Comparison of ENCODE assay signal across 8 mouse cellular contexts in the genomic region with DNA sequence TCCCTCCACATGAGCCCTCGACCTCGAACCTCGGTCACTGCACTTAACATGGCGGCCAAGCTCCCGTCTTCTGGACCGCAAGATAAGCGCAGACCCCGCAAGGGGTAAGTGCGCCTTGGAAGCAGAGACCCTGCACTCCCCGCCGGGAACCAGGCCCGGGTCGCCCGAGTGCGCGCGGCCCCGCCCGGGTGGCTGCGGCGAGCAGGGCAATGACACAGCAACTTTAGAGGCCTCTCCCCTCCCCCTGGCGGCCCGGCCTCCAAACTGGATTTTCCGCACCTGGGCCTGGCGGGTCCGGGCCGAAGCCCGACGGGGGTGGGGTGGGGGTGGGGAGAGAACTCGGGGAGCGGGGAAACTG. TPM values are rescaled to one million over a fixed set of nuclear protein-coding genes. Genes with fewer than 3 reads are reported as not detected.
DNase-seq lines count a peak whose midpoint lies in the region; ATAC-seq and TF ChIP-seq lines count a peak whose summit lies in the region.
"Had no signal": no experiment of that assay in that cellular context is flagged by ENCODE, and none has a peak within 500 bp of the region (broad histone marks: within the 10 kb centered on the region; RNA-seq: fewer than 3 reads in every experiment).

No protein-coding gene starts in this region.

- no peaks in the 10 kb centered on the region for H3K9me3 ChIP-seq in MEL (replicated peaks; ENCODE audit: insufficient read depth, low read length)
- H3K9me3 ChIP-seq in forebrain, postnatal 0 days (ENCODE audit: low read length): no peaks in the 10 kb centered on the region
- no peaks in the 10 kb centered on the region for H3K9me3 ChIP-seq in hindbrain, embryonic 12.5 days (replicated peaks)

- peak in 1 of 2 experiments; percentile 38; a peak in 1 of 4 replicates for TF ChIP-seq EP300 in MEL (IDR thresholded peaks at IDR 0.05; ENCODE audit: low read depth in 1 of 2, low read length in 2 of 2)

- H3K79me2 ChIP-seq in MEL (ENCODE audit: control insufficient read depth, insufficient read depth, low read length, poor library complexity) (peaks cover 76% of the 10 kb centered on the region), macrophage (ENCODE audit: inconsistent target) (peaks cover 78% of the 10 kb centered on the region)

- no peak for ATAC-seq in forebrain, postnatal 0 days
- peak; percentile 12 for ATAC-seq in hindbrain, embryonic 12.5 days (ENCODE audit: low FRiP score)

- H3K4me3 ChIP-seq in MEL (ENCODE audit: control insufficient read depth in 1 of 2, insufficient read depth in 1 of 2, low read depth in 2 of 2, low read length in 2 of 2) (peak overlapping the region; percentile 81 to 98), macrophage (ENCODE audit: inconsistent target) (peak overlapping the region; percentile 84)
- H3K4me3 ChIP-seq in forebrain, postnatal 0 days (ENCODE audit: low read depth, low read length): peak overlapping the region; percentile 59
- H3K4me3 ChIP-seq in hindbrain, embryonic 12.5 days: peak overlapping the region; percentile 99

- WGBS in forebrain, postnatal 0 days: under 1% methylated on average over 30 of the region's 31 CpGs
- WGBS in hindbrain, embryonic 12.5 days: under 1% methylated on average over 31 of the region's 31 CpGs
- 1% methylated on average over 20 of the region's 31 CpGs for WGBS in macrophage (ENCODE audit: missing documents)

- peak in 1 of 2 experiments; percentile 36; a peak in 1 of 4 replicates for TF ChIP-seq POLR2A in MEL (IDR thresholded peaks at IDR 0.05; ENCODE audit: control insufficient read depth in 1 of 2, insufficient read depth in 1 of 2, low read depth in 1 of 2, low read length in 2 of 2, poor library complexity in 1 of 2)

- peak overlapping the region; percentile 88 for H3K4me2 ChIP-seq in forebrain, postnatal 0 days (ENCODE audit: low read depth)
- peak overlapping the region; percentile 98 for H3K4me2 ChIP-seq in hindbrain, embryonic 12.5 days (replicated peaks)

- H3K27ac ChIP-seq in MEL (ENCODE audit: control insufficient read depth, low read depth, low read length) (peak overlapping the region; percentile 99), macrophage (peak overlapping the region; percentile 100)
- H3K27ac ChIP-seq in forebrain, postnatal 0 days (ENCODE audit: low read depth, low read length): peak overlapping the region; percentile 100
- peak overlapping the region; percentile 100 for H3K27ac ChIP-seq in hindbrain, embryonic 12.5 days

- H3K4me1 ChIP-seq in MEL (ENCODE audit: control insufficient read depth in 1 of 2, insufficient read depth in 2 of 2, low read length in 2 of 2): peaks cover 0 to 11% of the 10 kb centered on the region in 2 experiments; a peak in 2 of 4 replicates
- H3K4me1 ChIP-seq in forebrain, postnatal 0 days (ENCODE audit: insufficient read depth): peaks cover 9% of the 10 kb centered on the region; the same call in 1 of the 2 replicates
- peaks cover 34% of the 10 kb centered on the region for H3K4me1 ChIP-seq in hindbrain, embryonic 12.5 days

- peaks cover 14 to 15% of the 10 kb centered on the region in 2 experiments for H3K36me3 ChIP-seq in MEL (ENCODE audit: control insufficient read depth in 1 of 2, insufficient read depth in 2 of 2, low read length in 2 of 2)
- H3K36me3 ChIP-seq in forebrain, postnatal 0 days (ENCODE audit: insufficient read depth): peaks cover 19% of the 10 kb centered on the region
- peaks cover 27% of the 10 kb centered on the region for H3K36me3 ChIP-seq in hindbrain, embryonic 12.5 days
- H3K36me3 ChIP-seq in macrophage (ENCODE audit: inconsistent target): peaks cover 11% of the 10 kb centered on the region

- peak; percentile 85 for DNase-seq in MEL (ENCODE audit: low read depth, low spot score)
- peak; percentile 88 for DNase-seq in cerebellum, adult 11-12 months
- DNase-seq in forebrain, postnatal 0 days: no peak
- peak; percentile 70 to 81 for DNase-seq in layer of hippocampus, postnatal 36 days
- DNase-seq in spleen, postnatal 10 days (ENCODE audit: low spot score in 2 of 2): peak; percentile 84 to 90

- no peaks in the 10 kb centered on the region for H3K27me3 ChIP-seq in MEL (ENCODE audit: control insufficient read depth in 1 of 2, insufficient read depth in 2 of 2, low read length in 2 of 2)
- no peaks in the 10 kb centered on the region for H3K27me3 ChIP-seq in forebrain, postnatal 0 days (ENCODE audit: insufficient read depth, low read length)
- no peaks in the 10 kb centered on the region for H3K27me3 ChIP-seq in hindbrain, embryonic 12.5 days

- H3K9ac ChIP-seq in MEL (ENCODE audit: control insufficient read depth, low read depth, low read length, poor library complexity, severe bottlenecking): peak overlapping the region; percentile 98
- peak overlapping the region; percentile 87 for H3K9ac ChIP-seq in forebrain, postnatal 0 days
- H3K9ac ChIP-seq in hindbrain, embryonic 12.5 days: peak overlapping the region; percentile 91

- TF ChIP-seq RAD21 in MEL (IDR thresholded peaks at IDR 0.05; ENCODE audit: low read depth, low read length): no peak

- peak in 1 of 3 experiments; percentile 24; a peak in 1 of 6 replicates for TF ChIP-seq CTCF in MEL (IDR thresholded peaks at IDR 0.05 in 2 of 3, conservative IDR thresholded peaks at IDR 0.05 in 1 of 3; ENCODE audit: control insufficient read depth in 1 of 3, insufficient read depth in 1 of 3, low read depth in 2 of 3, low read length in 3 of 3, poor library complexity in 1 of 3, severe bottlenecking in 1 of 3)
- peak; percentile 24 for TF ChIP-seq CTCF in forebrain, postnatal 0 days (IDR thresholded peaks at IDR 0.05; ENCODE audit: low read depth)

RNA-seq across cellular contexts. Expression of a gene that starts 1.5 kb away (rescaled TPM):
- 26.1 and 38.3 TPM in 2 replicates for total RNA-seq in MEL (2012; rRNA removed)
- polyA plus RNA-seq in MEL (2012; ENCODE audit: insufficient read depth in 1 of 2, insufficient read length in 2 of 2, low read depth in 1 of 2, low replicate concordance in 2 of 2, missing spikeins in 1 of 2): 10 to 100 TPM in 1 of 2 experiments, not detected in 1; 38.7 TPM
- total RNA-seq in forebrain, postnatal 0 days (2014; rRNA removed): 21.5 and 25.7 TPM in 2 replicates
- polyA plus RNA-seq in forebrain, postnatal 0 days (2015; fragmentation: Nextera tagmentation; extraction: Ambion mirVana): 19.2 and 23.5 TPM in 2 replicates
- polyA plus RNA-seq in hindbrain, embryonic 12.5 days (2016; fragmentation: Nextera tagmentation; extraction: Ambion mirVana): 13.1 and 14.2 TPM in 2 replicates
- 10 to 100 TPM; 26.7 to 31.7 TPM for total RNA-seq in layer of hippocampus, postnatal 36 days (2021)
- total RNA-seq in macrophage (2018; cell fraction: chromatin; rRNA removed): 10 to 100 TPM; 26.4 to 64.6 (median 44.4) TPM
- 10 to 100 TPM; 21.2 to 68.5 (median 39.5) TPM for total RNA-seq in macrophage (2018; cell fraction: cytosol; rRNA removed)
- 100 to 1,000 TPM in 6 of 26 experiments, 10 to 100 TPM in 20; 42.2 to 142 (median 72.5) TPM for total RNA-seq in macrophage (2018; cell fraction: nucleus; rRNA removed)
- polyA plus RNA-seq in macrophage (2018): 19.1 to 57.0 TPM (median 47.3 TPM) in 3 replicates

RNA-seq across cellular contexts. Expression of a gene that starts 1.6 kb away (rescaled TPM):
- 97.2 and 99.5 TPM in 2 replicates for total RNA-seq in MEL (2012; rRNA removed)
- polyA plus RNA-seq in MEL (2012; ENCODE audit: insufficient read depth in 1 of 2, insufficient read length in 2 of 2, low read depth in 1 of 2, low replicate concordance in 2 of 2, missing spikeins in 1 of 2) (100 to 1,000 TPM; 189 to 252 TPM), macrophage (2018) (130 to 435 TPM (median 155 TPM) in 3 replicates)
- 191 and 219 TPM in 2 replicates for total RNA-seq in forebrain, postnatal 0 days (2014; rRNA removed)
- 122 and 129 TPM in 2 replicates for polyA plus RNA-seq in forebrain, postnatal 0 days (2015; fragmentation: Nextera tagmentation; extraction: Ambion mirVana)
- 137 and 151 TPM in 2 replicates for polyA plus RNA-seq in hindbrain, embryonic 12.5 days (2016; fragmentation: Nextera tagmentation; extraction: Ambion mirVana)
- total RNA-seq in layer of hippocampus, postnatal 36 days (2021): 100 to 1,000 TPM; 182 to 193 TPM
- 1,000 to 10,000 TPM in 10 of 26 experiments, 100 to 1,000 TPM in 16; 551 to 1,905 (median 901) TPM for total RNA-seq in macrophage (2018; cell fraction: chromatin; rRNA removed)
- 100 to 1,000 TPM; 172 to 417 (median 260) TPM for total RNA-seq in macrophage (2018; cell fraction: cytosol; rRNA removed)
- total RNA-seq in macrophage (2018; cell fraction: nucleus; rRNA removed): 1,000 to 10,000 TPM in 5 of 26 experiments, 100 to 1,000 TPM in 21; 415 to 1,213 (median 670) TPM

RNA-seq across cellular contexts. Expression of a gene that starts 22.3 kb away (rescaled TPM):
- 0.77 and 0.82 TPM in 2 replicates for total RNA-seq in MEL (2012; rRNA removed)
- polyA plus RNA-seq in MEL (2012; ENCODE audit: insufficient read depth in 1 of 2, insufficient read length in 2 of 2, low read depth in 1 of 2, low replicate concordance in 2 of 2, missing spikeins in 1 of 2) (1 to 10 TPM in 1 of 2 experiments, not detected in 1; 1.5 TPM), macrophage (2018) (1.2 to 2.2 TPM (median 1.8 TPM) in 3 replicates)
- total RNA-seq in forebrain, postnatal 0 days (2014; rRNA removed): 2.2 and 2.4 TPM in 2 replicates
- 0.72 and 1.0 TPM in 2 replicates for polyA plus RNA-seq in forebrain, postnatal 0 days (2015; fragmentation: Nextera tagmentation; extraction: Ambion mirVana)
- 0.21 TPM in 1 of 2 replicates, not detected in the other for polyA plus RNA-seq in hindbrain, embryonic 12.5 days (2016; fragmentation: Nextera tagmentation; extraction: Ambion mirVana)
- under 1 TPM; 0.67 to 0.96 TPM for total RNA-seq in layer of hippocampus, postnatal 36 days (2021)
- total RNA-seq in macrophage (2018; cell fraction: chromatin; rRNA removed): 1 to 10 TPM in 14 of 26 experiments, under 1 TPM in 3, not detected in 9; 0.70 to 4.6 (median 1.7) TPM
- 1 to 10 TPM in 25 of 26 experiments, under 1 TPM in 1; 0.99 to 2.2 (median 1.5) TPM for total RNA-seq in macrophage (2018; cell fraction: cytosol; rRNA removed)
- total RNA-seq in macrophage (2018; cell fraction: nucleus; rRNA removed): 1 to 10 TPM in 14 of 26 experiments, under 1 TPM in 9, not detected in 3; 0.40 to 3.0 (median 1.3) TPM

RNA-seq across cellular contexts. Expression of a gene that starts 28.7 kb away (rescaled TPM):
- total RNA-seq in MEL (2012; rRNA removed): 2.2 and 2.6 TPM in 2 replicates
- polyA plus RNA-seq in MEL (2012; ENCODE audit: insufficient read depth in 1 of 2, insufficient read length in 2 of 2, low read depth in 1 of 2, low replicate concordance in 2 of 2, missing spikeins in 1 of 2): 1 to 10 TPM in 1 of 2 experiments, not detected in 1; 3.9 TPM
- not detected in 2 replicates for total RNA-seq in forebrain, postnatal 0 days (2014; rRNA removed)
- polyA plus RNA-seq in forebrain, postnatal 0 days (2015; fragmentation: Nextera tagmentation; extraction: Ambion mirVana): 0.13 TPM in 1 of 2 replicates, not detected in the other
- 0.29 and 0.39 TPM in 2 replicates for polyA plus RNA-seq in hindbrain, embryonic 12.5 days (2016; fragmentation: Nextera tagmentation; extraction: Ambion mirVana)
- under 1 TPM; 0.35 to 0.42 TPM for total RNA-seq in layer of hippocampus, postnatal 36 days (2021)
- under 1 TPM in 3 of 26 experiments, not detected in 23; 0.59 to 0.91 (median 0.63) TPM for total RNA-seq in macrophage (2018; cell fraction: chromatin; rRNA removed)
- total RNA-seq in macrophage (2018; cell fraction: cytosol; rRNA removed): 1 to 10 TPM in 6 of 26 experiments, under 1 TPM in 20; 0.36 to 1.5 (median 0.80) TPM
- 1 to 10 TPM in 8 of 26 experiments, under 1 TPM in 9, not detected in 9; 0.58 to 1.5 (median 0.87) TPM for total RNA-seq in macrophage (2018; cell fraction: nucleus; rRNA removed)
- 0.25 to 1.4 TPM (median 0.62 TPM) in 3 replicates for polyA plus RNA-seq in macrophage (2018)
- total RNA-seq: layer of hippocampus, adult 18-20 months had no signal

RNA-seq across cellular contexts. Expression of a gene that starts 32.1 kb away (rescaled TPM):
- not detected in 2 replicates for total RNA-seq in MEL (2012; rRNA removed)
- polyA plus RNA-seq in MEL (2012; ENCODE audit: insufficient read depth in 1 of 2, insufficient read length in 2 of 2, low read depth in 1 of 2, low replicate concordance in 2 of 2, missing spikeins in 1 of 2) (under 1 TPM in 1 of 2 experiments, not detected in 1; 0.67 TPM), macrophage (2018) (26.4 to 54.6 TPM (median 34.2 TPM) in 3 replicates)
- total RNA-seq in forebrain, postnatal 0 days (2014; rRNA removed): 0.62 and 2.8 TPM in 2 replicates
- polyA plus RNA-seq in forebrain, postnatal 0 days (2015; fragmentation: Nextera tagmentation; extraction: Ambion mirVana): 1.5 and 1.7 TPM in 2 replicates
- 1.4 and 2.1 TPM in 2 replicates for polyA plus RNA-seq in hindbrain, embryonic 12.5 days (2016; fragmentation: Nextera tagmentation; extraction: Ambion mirVana)
- 1 to 10 TPM in 1 of 2 experiments, under 1 TPM in 1; 0.95 to 1.7 TPM for total RNA-seq in layer of hippocampus, postnatal 36 days (2021)
- 10 to 100 TPM in 8 of 26 experiments, 1 to 10 TPM in 18; 1.2 to 20.1 (median 8.1) TPM for total RNA-seq in macrophage (2018; cell fraction: chromatin; rRNA removed)
- total RNA-seq in macrophage (2018; cell fraction: cytosol; rRNA removed): 10 to 100 TPM; 27.0 to 79.7 (median 49.7) TPM
- total RNA-seq in macrophage (2018; cell fraction: nucleus; rRNA removed): 10 to 100 TPM; 11.2 to 50.6 (median 30.8) TPM
